Mouse (Mus musculus) lung, adult 2 months (tissue): ENCODE data around the gene Pkp2. TPM values are rescaled to one million over a fixed set of nuclear protein-coding genes. Genes with fewer than 3 reads are reported as not detected.

Experiments used
- DNase-seq: peaks from one replicate; pipeline ENCODE4 v3.0.0; 2022
- H3K4me1 ChIP-seq: fragments of 200-500 bp; 2 replicates; pipeline ENCODE4 v1.6.1; 2011; ENCODE audit warnings: low read length; ENCODE audit not compliant: control insufficient read depth, insufficient read depth
- H3K4me3 ChIP-seq: fragments of 200-500 bp; replicated peaks from 2 replicates; pipeline ENCODE3; 2011; ENCODE audit warnings: low read depth, mild to moderate bottlenecking, control low read depth, low read length; ENCODE audit errors: extremely low read depth
- CTCF ChIP-seq: fragments of 200-500 bp; IDR thresholded peaks from 2 replicates; pipeline ENCODE4 v1.5.1; 2011; ENCODE audit warnings: mild to moderate bottlenecking, low read length, control low read depth; ENCODE audit not compliant: insufficient read depth
- POLR2A ChIP-seq: fragments of 200-500 bp; IDR thresholded peaks from 2 replicates; pipeline ENCODE4 v1.6.1; 2011; ENCODE audit warnings: low read depth, mild to moderate bottlenecking, control low read depth, low read length, borderline replicate concordance; ENCODE audit errors: extremely low read depth
- WGBS: fragments of 180-500 bp; shearing (Covaris S2); methylation state at CpG from one replicate; pipeline ENCODE4 v1.1.7; 2018; 5-methylcytosine and 5-hydroxymethylcytosine counted together
- polyA plus RNA-seq: library from polyadenylated mRNA; depleted of rRNA; stranded (reverse); fragments of >200 nt; gene quantifications from 2 replicates; pipeline ENCODE4 v1.2.3, GENCODE M21; 2012

Pkp2 gene
- polyA plus RNA-seq, 1 experiment, result 24.9 TPM

- no peaks in the 10 kb centered on the region for H3K4me1 ChIP-seq
- no peak for DNase-seq
- WGBS, result 48% methylated on average over 1 of the region's 1 CpGs
- H3K4me3 ChIP-seq, result no peak overlapping the region
- TF ChIP-seq CTCF, result no peak
- no peak for TF ChIP-seq POLR2A
Observed at GRCm38 (mm10) chr16:16255217-16255616, 42.1 kb downstream of the Pkp2 start.

DNA sequence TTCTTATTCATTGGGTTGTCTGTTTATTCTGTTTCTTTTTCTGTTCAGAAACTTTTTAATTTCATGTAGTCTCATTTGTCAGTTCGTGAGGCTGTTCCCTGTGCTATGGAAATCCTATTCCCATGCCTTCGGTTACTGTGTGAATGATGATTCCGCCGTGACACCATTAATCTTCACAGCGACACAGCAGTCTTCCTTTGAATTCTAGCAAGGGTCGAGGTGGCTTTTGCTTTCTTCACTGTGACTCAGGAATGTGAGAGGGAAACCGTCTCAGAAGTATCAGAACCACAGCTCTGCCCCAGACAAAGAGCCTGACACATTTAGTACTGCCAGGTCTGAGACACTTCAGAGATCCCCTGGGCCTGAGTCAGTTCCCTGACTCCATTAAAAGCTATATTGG lies 42.8 kb downstream of the Pkp2 start:
- Histone ChIP-seq H3K4me1 (no peaks in the 10 kb centered on the region), H3K4me3 (no peak overlapping the region)
- TF ChIP-seq POLR2A (no peak), CTCF (no peak)
- no peak for DNase-seq
- WGBS, result 57% methylated on average over 7 of the region's 7 CpGs

DNA sequence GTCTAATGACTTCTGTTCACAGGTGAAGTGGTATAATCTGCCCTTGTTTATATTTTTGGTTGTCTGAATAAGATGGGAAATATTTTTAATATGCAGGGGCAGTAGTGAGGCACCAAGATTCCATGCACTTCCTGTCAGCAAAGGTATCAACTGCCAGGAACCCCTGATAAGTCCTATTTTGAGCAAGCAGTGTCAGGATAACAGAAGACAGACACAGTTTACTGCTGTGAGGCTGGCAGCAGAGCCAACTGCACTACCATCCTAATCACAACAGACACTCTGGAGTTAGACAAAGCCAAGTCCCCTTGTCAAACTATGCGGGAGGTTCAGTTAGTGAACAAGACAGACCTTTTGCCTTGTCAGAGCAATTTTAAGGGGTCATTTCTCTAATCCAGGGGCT lies 43.6 kb downstream of the Pkp2 start:
- WGBS, result 72% methylated on average over 1 of the region's 1 CpGs
- no peak for DNase-seq
- Histone ChIP-seq H3K4me1 (no peaks in the 10 kb centered on the region), H3K4me3 (no peak overlapping the region)
- TF ChIP-seq POLR2A (no peak), CTCF (no peak)

GRCm38 (mm10) chr16:16260882-16261281 lies 47.8 kb downstream of the Pkp2 start:
- Histone ChIP-seq H3K4me3 (no peak overlapping the region), H3K4me1 (no peaks in the 10 kb centered on the region)
- TF ChIP-seq CTCF (no peak), POLR2A (no peak)
- WGBS, result 82% methylated on average over 5 of the region's 5 CpGs
- no peak for DNase-seq

GRCm38 (mm10) chr16:16261481-16261880 lies 48.4 kb downstream of the Pkp2 start:
- no peak for DNase-seq
- TF ChIP-seq CTCF, result no peak
- TF ChIP-seq POLR2A, result no peak
- Histone ChIP-seq H3K4me3 (no peak overlapping the region), H3K4me1 (no peaks in the 10 kb centered on the region)
- WGBS, result 57% methylated on average over 6 of the region's 6 CpGs

- DNase-seq, result peak; percentile 36
- H3K4me1 ChIP-seq, result no peaks in the 10 kb centered on the region
- TF ChIP-seq CTCF (no peak), POLR2A (no peak)
- no peak overlapping the region for H3K4me3 ChIP-seq
- WGBS, result 71% methylated on average over 3 of the region's 3 CpGs
Observed at GRCm38 (mm10) chr16:16262436-16262835, 49.3 kb downstream of the Pkp2 start.

DNA sequence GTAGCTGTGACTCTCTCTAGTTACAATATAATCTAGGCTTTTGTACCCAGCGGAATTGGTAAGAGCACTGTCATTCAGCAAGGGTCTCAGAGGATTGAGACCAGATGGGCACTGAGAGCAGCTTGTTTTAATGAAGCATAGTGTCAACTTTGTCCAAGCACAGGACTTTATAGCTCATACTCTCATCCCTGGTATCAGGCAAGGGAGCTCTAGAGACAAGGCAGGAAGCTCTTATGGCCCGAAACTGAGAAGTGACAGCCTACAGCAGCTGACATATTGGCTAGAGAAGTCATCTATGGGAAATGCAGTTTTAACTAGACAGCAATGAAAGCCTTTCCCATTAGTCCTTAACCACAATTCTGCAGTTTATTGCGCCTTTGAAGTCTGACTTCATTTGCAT lies 59.9 kb downstream of the Pkp2 start:
- Histone ChIP-seq H3K4me3 (no peak overlapping the region), H3K4me1 (no peaks in the 10 kb centered on the region)
- 67% methylated on average over 3 of the region's 3 CpGs for WGBS
- no peak for TF ChIP-seq POLR2A
- no peak for TF ChIP-seq CTCF
- DNase-seq, result no peak

DNA sequence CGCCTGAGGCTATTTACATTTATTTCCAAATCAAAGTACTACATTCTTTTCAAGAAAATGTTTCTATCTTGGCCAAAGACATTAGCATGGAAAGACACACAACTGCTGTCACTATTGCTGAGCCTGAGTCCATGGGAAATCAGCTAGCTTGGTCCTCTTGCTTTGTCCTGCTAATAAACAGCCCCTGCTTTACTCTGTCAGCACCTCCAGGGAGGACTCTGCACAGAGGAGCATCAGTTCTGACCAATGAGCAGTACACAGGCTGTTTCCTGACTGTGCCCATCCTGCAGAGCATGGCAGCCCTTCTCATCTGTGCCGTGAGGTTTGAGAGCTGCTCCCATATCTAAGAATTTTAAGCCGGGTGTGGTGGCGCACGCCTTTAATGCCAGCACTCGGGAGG lies 60.6 kb downstream of the Pkp2 start:
- Histone ChIP-seq H3K4me1 (no peaks in the 10 kb centered on the region), H3K4me3 (no peak overlapping the region)
- 77% methylated on average over 6 of the region's 6 CpGs for WGBS
- DNase-seq, result no peak
- TF ChIP-seq POLR2A, result no peak
- no peak for TF ChIP-seq CTCF

- 0 out of 2 replicates have a peak, but pooled peaks cover 2% of the 10 kb centered on the region for H3K4me1 ChIP-seq
- DNase-seq, result peak; percentile 87
- TF ChIP-seq CTCF (0 out of 2 replicates have a peak, but pooled peaks have one; percentile 22), POLR2A (peak; percentile 97)
- under 1% methylated on average over 50 of the region's 50 CpGs for WGBS
- peak within 1 kb of the TSS; percentile 68 for H3K4me3 ChIP-seq
Observed at GRCm38 (mm10) chr16:16302369-16303137, 89.4 kb downstream of the Pkp2 start, which contains the start of gene Yars2. Yars2 (plus strand) TSS chr16:16302965.

GRCm38 (mm10) chr16:16303138-16303827 lies 90.2 kb downstream of the Pkp2 start:
- WGBS, result under 1% methylated on average over 59 of the region's 61 CpGs
- H3K4me1 ChIP-seq, result 0 out of 2 replicates have a peak, but pooled peaks cover 2% of the 10 kb centered on the region
- DNase-seq, result peak; percentile 59
- peak overlapping the region; percentile 68 for H3K4me3 ChIP-seq
- TF ChIP-seq CTCF, result no peak
- TF ChIP-seq POLR2A, result no peak
